Mouse (Mus musculus): ENCODE data around the gene Hba-x.

DNA sequence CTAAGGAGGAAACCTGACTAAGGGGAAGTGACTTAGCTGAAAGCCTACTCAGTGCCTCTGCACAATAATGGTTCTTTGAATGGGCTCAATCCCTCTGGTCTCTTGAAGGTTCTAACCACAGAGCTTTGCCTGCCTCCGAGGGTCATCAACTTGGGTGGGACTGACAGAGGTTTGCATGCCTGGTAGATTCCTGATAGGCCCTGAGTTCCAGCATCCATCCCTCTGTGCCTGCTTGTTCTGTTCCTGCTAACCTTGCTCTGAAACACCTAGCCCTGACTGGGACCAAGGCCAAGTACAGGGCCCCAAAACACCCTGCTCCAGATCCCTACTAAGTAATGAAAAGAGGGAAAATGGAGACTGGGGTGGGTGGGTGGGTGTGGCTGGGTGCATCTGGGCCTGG lies 27.3 kb downstream of the Hba-x start:
- TF ChIP-seq CTCF (IDR thresholded peaks at IDR 0.05; ENCODE audit: low read depth, low read length) (no peak), POLR2A (IDR thresholded peaks at IDR 0.05; ENCODE audit: insufficient read depth, low read length) (no peak), EP300 (IDR thresholded peaks at IDR 0.05; ENCODE audit: insufficient read depth, low read depth, low read length) (no peak)
